29 mouse cellular contexts compared by ENCODE assay signal in the genomic region with DNA sequence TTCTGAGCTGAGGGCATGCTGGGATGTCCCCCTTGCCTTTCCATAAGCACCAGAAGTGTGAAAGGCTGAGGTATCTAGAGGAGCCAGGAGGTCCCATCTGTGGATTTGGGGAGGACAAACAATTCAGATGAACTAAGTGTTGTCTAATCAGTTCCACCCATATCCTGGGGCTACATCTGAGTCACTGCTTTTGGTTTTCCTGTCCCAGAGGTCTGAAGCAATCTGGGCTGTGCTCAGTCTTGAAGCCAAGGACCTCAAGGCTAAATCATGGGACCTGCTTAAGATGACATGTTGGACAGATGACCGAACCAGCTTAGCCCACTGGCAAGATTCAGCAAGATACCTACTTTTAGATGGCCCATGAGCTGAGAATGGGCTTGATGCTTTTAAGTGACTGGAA. TPM values are rescaled to one million over a fixed set of nuclear protein-coding genes. Genes with fewer than 3 reads are reported as not detected.
DNase-seq lines count a peak whose midpoint lies in the region; ATAC-seq lines count a peak whose summit lies in the region.
"Had no signal": no experiment of that assay in that cellular context is flagged by ENCODE, and none has a peak within 500 bp of the region (broad histone marks: within the 10 kb centered on the region; RNA-seq: fewer than 3 reads in every experiment).

No protein-coding gene starts in this region.

- H3K9me3 ChIP-seq in midbrain, embryonic 11.5 days (ENCODE audit: control insufficient read depth, low read length) = no peaks in the 10 kb centered on the region
- no peaks in the 10 kb centered on the region for H3K9me3 ChIP-seq in midbrain, embryonic 14.5 days (ENCODE audit: control insufficient read depth, low read length)
- H3K9me3 ChIP-seq: embryonic facial prominence, embryonic 10.5 days; embryonic facial prominence, embryonic 13.5 days; forebrain, embryonic 10.5 days; forebrain, embryonic 13.5 days; heart, embryonic 10.5 days; heart, embryonic 13.5 days had no signal

- H3K9ac ChIP-seq in midbrain, embryonic 11.5 days (ENCODE audit: low read length) = no peak overlapping the region
- H3K9ac ChIP-seq in midbrain, embryonic 14.5 days (replicated peaks; ENCODE audit: low read length) = no peak overlapping the region
- H3K9ac ChIP-seq: embryonic facial prominence, embryonic 13.5 days; forebrain, embryonic 13.5 days; heart, embryonic 13.5 days; hindbrain, embryonic 14.5 days had no signal

- no peaks in the 10 kb centered on the region; the same call in 1 of the 2 replicates for H3K4me1 ChIP-seq in midbrain, embryonic 11.5 days (ENCODE audit: control insufficient read depth, insufficient read depth, low read length)
- H3K4me1 ChIP-seq in midbrain, embryonic 14.5 days (ENCODE audit: control insufficient read depth, insufficient read depth, low read length) = 0 out of 2 replicates have a peak, but pooled peaks cover 3% of the 10 kb centered on the region

- peak; percentile 14 for DNase-seq in midbrain, embryonic 11.5 days (ENCODE audit: low spot score, missing footprints)
- no peak for DNase-seq in midbrain, embryonic 14.5 days
- peak; percentile 13 for DNase-seq in NIH3T3 (ENCODE audit: low read depth)
- no peak for DNase-seq in spleen, postnatal 10 days (ENCODE audit: low spot score in 2 of 2)
- DNase-seq in lung, postnatal 36 days = no peak
- DNase-seq: adrenal gland, adult 8-10 months; adrenal gland, postnatal 25 days; B cell, adult 2 months; cerebellum, adult 11-12 months; cerebellum, adult 8-10 months; cerebellum, postnatal 10 days; cerebellum, postnatal 36 days; embryo, embryonic 11 days; heart, postnatal 14 days; heart, postnatal 4 days had no signal

- H3K4me2 ChIP-seq in midbrain, embryonic 11.5 days = no peak overlapping the region
- H3K4me2 ChIP-seq in midbrain, embryonic 14.5 days (ENCODE audit: low read length) = no peak overlapping the region
- H3K4me2 ChIP-seq: embryonic facial prominence, embryonic 13.5 days; forebrain, embryonic 13.5 days; heart, embryonic 13.5 days; hindbrain, embryonic 14.5 days had no signal

- H3K4me3 ChIP-seq in midbrain, embryonic 11.5 days (ENCODE audit: low read depth, low read length) = no peak overlapping the region
- H3K4me3 ChIP-seq in midbrain, embryonic 14.5 days (replicated peaks; ENCODE audit: low read depth, low read length) = no peak overlapping the region
- H3K4me3 ChIP-seq: embryonic facial prominence, embryonic 10.5 days; embryonic facial prominence, embryonic 13.5 days; erythroblast, embryonic 14.5 days; forebrain, embryonic 10.5 days; forebrain, embryonic 13.5 days; heart, embryonic 10.5 days; heart, embryonic 13.5 days had no signal

- no peaks in the 10 kb centered on the region for H3K36me3 ChIP-seq in midbrain, embryonic 11.5 days (ENCODE audit: control insufficient read depth, insufficient read depth, low read length)
- H3K36me3 ChIP-seq in midbrain, embryonic 14.5 days (ENCODE audit: control insufficient read depth, insufficient read depth, low read length) = no peaks in the 10 kb centered on the region
- H3K36me3 ChIP-seq: embryonic facial prominence, embryonic 10.5 days; embryonic facial prominence, embryonic 13.5 days; forebrain, embryonic 10.5 days; heart, embryonic 10.5 days; heart, embryonic 13.5 days had no signal

- H3K27ac ChIP-seq in midbrain, embryonic 11.5 days (ENCODE audit: low read depth, low read length) = no peak overlapping the region
- no peak overlapping the region for H3K27ac ChIP-seq in midbrain, embryonic 14.5 days (replicated peaks; ENCODE audit: low read depth, low read length)
- H3K27ac ChIP-seq: embryonic facial prominence, embryonic 10.5 days; embryonic facial prominence, embryonic 13.5 days; forebrain, embryonic 10.5 days; forebrain, embryonic 13.5 days; heart, embryonic 10.5 days; heart, embryonic 13.5 days; hindbrain, embryonic 14.5 days; hindbrain, postnatal 0 days had no signal

- ATAC-seq in midbrain, embryonic 11.5 days (ENCODE audit: low FRiP score) = no peak
- ATAC-seq in midbrain, embryonic 14.5 days (ENCODE audit: low FRiP score, low TSS enrichment) = no peak
- ATAC-seq in granulocyte monocyte progenitor cell, adult 5-6 weeks (replicated peaks; ENCODE audit: poor library complexity, severe bottlenecking) = 0 out of 2 replicates have a peak, but pooled peaks have one; percentile 5
- ATAC-seq: forebrain, embryonic 13.5 days; forebrain, embryonic 16.5 days; hindbrain, postnatal 0 days; inflammation-experienced regulatory T-cells, adult 6 months; intestine, embryonic 16.5 days had no signal

- 95% methylated on average over 1 of the region's 1 CpGs for WGBS in midbrain, embryonic 11.5 days
- 95% methylated on average over 1 of the region's 1 CpGs for WGBS in midbrain, embryonic 14.5 days

- no peaks in the 10 kb centered on the region for H3K27me3 ChIP-seq in midbrain, embryonic 11.5 days (ENCODE audit: control insufficient read depth, insufficient read depth, low read length)
- H3K27me3 ChIP-seq in midbrain, embryonic 14.5 days (ENCODE audit: control insufficient read depth, insufficient read depth, low read length) = no peaks in the 10 kb centered on the region
- H3K27me3 ChIP-seq: CH12.LX; embryonic facial prominence, embryonic 13.5 days; forebrain, embryonic 13.5 days; heart, embryonic 13.5 days had no signal

RNA-seq across cellular contexts. Expression of gene Sepsecs, which starts 39.0 kb away (rescaled TPM):
- polyA plus RNA-seq in midbrain, embryonic 11.5 days (2014; fragmentation: Nextera tagmentation; extraction: Ambion mirVana) = 8.0 and 8.7 TPM in 2 replicates
- 7.2 and 10.7 TPM in 2 replicates for polyA plus RNA-seq in midbrain, embryonic 14.5 days (2014; fragmentation: Nextera tagmentation; extraction: Ambion mirVana)
- total RNA-seq in granulocyte monocyte progenitor cell, adult 5-6 weeks (2014; fragmentation: Nextera tagmentation) = 11.6 and 21.4 TPM in 2 replicates
- total RNA-seq in granulocyte monocyte progenitor cell, adult 5-6 weeks (2017) = 13.7 and 17.9 TPM in 2 replicates

Comparison
In these comparisons a context has a peak if more than half of its experiments do, and no peak if none do; other contexts are left out.
1. DNase-seq: peak in midbrain, embryonic 11.5 days (single experiment) and NIH3T3 (single experiment); none in midbrain, embryonic 14.5 days (single experiment), spleen, postnatal 10 days (0 of 2) and lung, postnatal 36 days (single experiment).